Mouse (Mus musculus): ENCODE results near the gene Elf1. TPM values are rescaled to one million over a fixed set of nuclear protein-coding genes. Genes with fewer than 3 reads are reported as not detected.
A peak's percentile ranks its signal among the peaks of the same experiment; 100 is the strongest.

The Elf1 gene
- polyA plus RNA-seq, 1 experiment from 2014 or later, result 20.2 TPM

- Histone ChIP-seq H3K4me1 (ENCODE audit: insufficient read depth) (no peaks in the 10 kb centered on the region), H3K36me3 (ENCODE audit: insufficient read depth) (peaks cover 18% of the 10 kb centered on the region), H3K9me3 (ENCODE audit: low read depth, low read length) (no peaks in the 10 kb centered on the region), H3K9ac (no peak overlapping the region), H3K4me3 (ENCODE audit: low read depth, low read length) (no peak overlapping the region), H3K27me3 (ENCODE audit: insufficient read depth, low read length) (no peaks in the 10 kb centered on the region), H3K4me2 (no peak overlapping the region), H3K27ac (ENCODE audit: low read depth) (no peak overlapping the region)
- ATAC-seq (ENCODE audit: insufficient read depth), result no peak
- no peak for DNase-seq
- 88% methylated on average over 1 of the region's 1 CpGs for WGBS
- no peak for TF ChIP-seq CTCF (IDR thresholded peaks at IDR 0.05; ENCODE audit: low read depth)
Measured at GRCm38 (mm10) chr14:79574361-79574760, 93.4 kb downstream of the Elf1 start.

- ATAC-seq (ENCODE audit: insufficient read depth) (no peak), DNase-seq (no peak)
- Histone ChIP-seq H3K27ac (ENCODE audit: low read depth) (no peak overlapping the region), H3K27me3 (ENCODE audit: insufficient read depth, low read length) (no peaks in the 10 kb centered on the region), H3K9ac (no peak overlapping the region), H3K4me2 (no peak overlapping the region), H3K36me3 (ENCODE audit: insufficient read depth) (peaks cover 14% of the 10 kb centered on the region), H3K4me3 (ENCODE audit: low read depth, low read length) (no peak overlapping the region), H3K4me1 (ENCODE audit: insufficient read depth) (peaks cover 8% of the 10 kb centered on the region; the same call in 1 of the 2 replicates), H3K9me3 (ENCODE audit: low read depth, low read length) (no peaks in the 10 kb centered on the region)
- no peak for TF ChIP-seq CTCF (IDR thresholded peaks at IDR 0.05; ENCODE audit: low read depth)
- WGBS, result 91% methylated on average over 5 of the region's 5 CpGs
Measured at GRCm38 (mm10) chr14:79583526-79584245, 102.7 kb downstream of the Elf1 start.

GRCm38 (mm10) chr14:79586499-79587138 lies 105.6 kb downstream of the Elf1 start:
- Histone ChIP-seq H3K4me3 (ENCODE audit: low read depth, low read length) (peak overlapping the region; percentile 72), H3K4me2 (peak overlapping the region; percentile 90), H3K4me1 (ENCODE audit: insufficient read depth) (peaks cover 13% of the 10 kb centered on the region; the same call in 1 of the 2 replicates), H3K9ac (peak overlapping the region; percentile 67), H3K36me3 (ENCODE audit: insufficient read depth) (0 out of 2 replicates have a peak, but pooled peaks cover 9% of the 10 kb centered on the region), H3K27me3 (ENCODE audit: insufficient read depth, low read length) (no peaks in the 10 kb centered on the region), H3K27ac (ENCODE audit: low read depth) (peak overlapping the region; percentile 96), H3K9me3 (ENCODE audit: low read depth, low read length) (no peaks in the 10 kb centered on the region)
- 30% methylated on average over 16 of the region's 16 CpGs for WGBS
- DNase-seq (no peak), ATAC-seq (ENCODE audit: insufficient read depth) (no peak)
- no peak for TF ChIP-seq CTCF (IDR thresholded peaks at IDR 0.05; ENCODE audit: low read depth)

GRCm38 (mm10) chr14:79587139-79587851 lies 106.3 kb downstream of the Elf1 start, which contains the start of gene Sugt1:
Sugt1 (plus strand) TSS chr14:79587691.
- no peak for TF ChIP-seq CTCF (IDR thresholded peaks at IDR 0.05; ENCODE audit: low read depth)
- H3K9me3 ChIP-seq (ENCODE audit: low read depth, low read length), result no peaks in the 10 kb centered on the region
- H3K4me1 ChIP-seq (ENCODE audit: insufficient read depth), result peaks cover 13% of the 10 kb centered on the region; the same call in 1 of the 2 replicates
- DNase-seq, result peak; percentile 98
- H3K27me3 ChIP-seq (ENCODE audit: insufficient read depth, low read length), result no peaks in the 10 kb centered on the region
- ATAC-seq (ENCODE audit: insufficient read depth), result peak; percentile 99
- H3K4me3 ChIP-seq (ENCODE audit: low read depth, low read length), result peak within 1 kb of the TSS; percentile 72
- under 1% methylated on average over 60 of the region's 60 CpGs for WGBS
- peak within 1 kb of the TSS; percentile 90 for H3K4me2 ChIP-seq
- peaks cover 11% of the 10 kb centered on the region; the same call in 1 of the 2 replicates for H3K36me3 ChIP-seq (ENCODE audit: insufficient read depth)
- peak within 1 kb of the TSS; percentile 96 for H3K27ac ChIP-seq (ENCODE audit: low read depth)
- H3K9ac ChIP-seq, result peak within 1 kb of the TSS; percentile 67

GRCm38 (mm10) chr14:79587852-79588229 lies 106.8 kb downstream of the Elf1 start:
- peak overlapping the region; percentile 90 for H3K4me2 ChIP-seq
- DNase-seq (no peak), ATAC-seq (ENCODE audit: insufficient read depth) (peak; percentile 39)
- no peaks in the 10 kb centered on the region for H3K27me3 ChIP-seq (ENCODE audit: insufficient read depth, low read length)
- TF ChIP-seq CTCF (IDR thresholded peaks at IDR 0.05; ENCODE audit: low read depth), result no peak
- H3K4me3 ChIP-seq (ENCODE audit: low read depth, low read length), result peak overlapping the region; percentile 72
- peak overlapping the region; percentile 67 for H3K9ac ChIP-seq
- H3K36me3 ChIP-seq (ENCODE audit: insufficient read depth), result peaks cover 8% of the 10 kb centered on the region; the same call in 1 of the 2 replicates
- under 1% methylated on average over 9 of the region's 9 CpGs for WGBS
- H3K9me3 ChIP-seq (ENCODE audit: low read depth, low read length), result no peaks in the 10 kb centered on the region
- peaks cover 13% of the 10 kb centered on the region; the same call in 1 of the 2 replicates for H3K4me1 ChIP-seq (ENCODE audit: insufficient read depth)
- peak overlapping the region; percentile 96 for H3K27ac ChIP-seq (ENCODE audit: low read depth)

GRCm38 (mm10) chr14:79588534-79588951 lies 107.5 kb downstream of the Elf1 start:
- peak; percentile 14 for DNase-seq
- Histone ChIP-seq H3K9ac (peak overlapping the region; percentile 67; the same call in 1 of the 2 replicates), H3K4me3 (ENCODE audit: low read depth, low read length) (peak overlapping the region; percentile 72)

More at GRCm38 (mm10) chr14:79588534-79588951, 107.5 kb downstream of the Elf1 start:
- ATAC-seq (ENCODE audit: insufficient read depth), result no peak
- Histone ChIP-seq H3K4me2 (peak overlapping the region; percentile 90), H3K27ac (ENCODE audit: low read depth) (no peak overlapping the region), H3K27me3 (ENCODE audit: insufficient read depth, low read length) (no peaks in the 10 kb centered on the region), H3K36me3 (ENCODE audit: insufficient read depth) (peaks cover 7% of the 10 kb centered on the region; the same call in 1 of the 2 replicates), H3K4me1 (ENCODE audit: insufficient read depth) (peaks cover 13% of the 10 kb centered on the region; the same call in 1 of the 2 replicates), H3K9me3 (ENCODE audit: low read depth, low read length) (no peaks in the 10 kb centered on the region)
- TF ChIP-seq CTCF (IDR thresholded peaks at IDR 0.05; ENCODE audit: low read depth), result no peak
- WGBS, result 76% methylated on average over 9 of the region's 9 CpGs
